Mouse (Mus musculus): ENCODE measurements at regions not wholly inside any gene's neighbourhood (a gene's known extent, or its start where the extent isn't known, plus 50 kb on each side); places are given as distances from the start of the nearest gene placed in this dataset.
"Not testable (repeated sequence)": the region's sequence is repeated elsewhere in the genome, so short reads cannot be mapped to it uniquely, and the experiment has no call there.

GRCm38 (mm10) chr1:177501288-177501687 is 59.1 kb downstream of the Zbtb18 start:
- no peaks in the 10 kb centered on the region for H3K36me3 ChIP-seq
- no peak overlapping the region for H3K27ac ChIP-seq (ENCODE audit: poor library complexity, severe bottlenecking)
- H3K27me3 ChIP-seq (replicated peaks) = no peaks in the 10 kb centered on the region
- H3K4me3 ChIP-seq = no peak overlapping the region
- ATAC-seq (ENCODE audit: insufficient number of reproducible peaks, low FRiP score) = no peak
- no peaks in the 10 kb centered on the region for H3K9me3 ChIP-seq (replicated peaks)
- H3K9ac ChIP-seq = no peak overlapping the region
- H3K4me1 ChIP-seq (replicated peaks) = no peaks in the 10 kb centered on the region
- WGBS = 77% methylated on average over 7 of the region's 7 CpGs
- no peak overlapping the region for H3K4me2 ChIP-seq

GRCm38 (mm10) chr1:177503946-177504345 is 61.8 kb downstream of the Zbtb18 start:
- WGBS = 57% methylated on average over 1 of the region's 1 CpGs
- ATAC-seq (ENCODE audit: insufficient number of reproducible peaks, low FRiP score) = no peak
- no peak overlapping the region for H3K27ac ChIP-seq (ENCODE audit: poor library complexity, severe bottlenecking)

GRCm38 (mm10) chr1:177504743-177505142 is 62.6 kb downstream of the Zbtb18 start:
- Histone ChIP-seq H3K9ac (no peak overlapping the region), H3K4me3 (no peak overlapping the region), H3K4me2 (no peak overlapping the region), H3K36me3 (no peaks in the 10 kb centered on the region), H3K27ac (ENCODE audit: poor library complexity, severe bottlenecking) (no peak overlapping the region), H3K27me3 (replicated peaks) (no peaks in the 10 kb centered on the region), H3K4me1 (replicated peaks) (no peaks in the 10 kb centered on the region), H3K9me3 (replicated peaks) (no peaks in the 10 kb centered on the region)
- no peak for ATAC-seq (ENCODE audit: insufficient number of reproducible peaks, low FRiP score)
- WGBS = 90% methylated on average over 2 of the region's 2 CpGs

More at GRCm38 (mm10) chr1:177503946-177504345, 61.8 kb downstream of the Zbtb18 start:
- Histone ChIP-seq H3K9me3 (replicated peaks) (no peaks in the 10 kb centered on the region), H3K36me3 (no peaks in the 10 kb centered on the region), H3K4me3 (no peak overlapping the region), H3K9ac (no peak overlapping the region), H3K4me2 (no peak overlapping the region), H3K27me3 (replicated peaks) (no peaks in the 10 kb centered on the region), H3K4me1 (replicated peaks) (no peaks in the 10 kb centered on the region)

GRCm38 (mm10) chr1:177507398-177507797 is 65.2 kb downstream of the Zbtb18 start:
- H3K36me3 ChIP-seq; H3K27ac ChIP-seq (ENCODE audit: poor library complexity, severe bottlenecking); H3K4me3 ChIP-seq; H3K4me2 ChIP-seq; H3K27me3 ChIP-seq (replicated peaks); H3K4me1 ChIP-seq (replicated peaks); H3K9ac ChIP-seq; ATAC-seq (ENCODE audit: insufficient number of reproducible peaks, low FRiP score); H3K9me3 ChIP-seq (replicated peaks): not testable (repeated sequence)
- 87% methylated on average over 4 of the region's 4 CpGs for WGBS

- Histone ChIP-seq H3K4me3 (no peak overlapping the region), H3K9ac (no peak overlapping the region), H3K9me3 (replicated peaks) (no peaks in the 10 kb centered on the region), H3K4me2 (no peak overlapping the region), H3K36me3 (no peaks in the 10 kb centered on the region), H3K27me3 (replicated peaks) (no peaks in the 10 kb centered on the region), H3K27ac (ENCODE audit: poor library complexity, severe bottlenecking) (no peak overlapping the region), H3K4me1 (replicated peaks) (no peaks in the 10 kb centered on the region)
- ATAC-seq (ENCODE audit: insufficient number of reproducible peaks, low FRiP score) = no peak
- WGBS = 70% methylated on average over 10 of the region's 10 CpGs
Measured at GRCm38 (mm10) chr1:177509786-177510185, 67.6 kb downstream of the Zbtb18 start.

GRCm38 (mm10) chr1:177512116-177512515 is 70.0 kb downstream of the Zbtb18 start:
- Histone ChIP-seq H3K27ac (ENCODE audit: poor library complexity, severe bottlenecking) (no peak overlapping the region), H3K9me3 (replicated peaks) (no peaks in the 10 kb centered on the region), H3K4me1 (replicated peaks) (no peaks in the 10 kb centered on the region), H3K4me2 (no peak overlapping the region), H3K36me3 (no peaks in the 10 kb centered on the region), H3K27me3 (replicated peaks) (no peaks in the 10 kb centered on the region), H3K4me3 (no peak overlapping the region), H3K9ac (no peak overlapping the region)
- WGBS = 72% methylated on average over 2 of the region's 2 CpGs
- no peak for ATAC-seq (ENCODE audit: insufficient number of reproducible peaks, low FRiP score)

GRCm38 (mm10) chr1:177517934-177518610 is 75.9 kb downstream of the Zbtb18 start:
- Histone ChIP-seq H3K4me2 (no peak overlapping the region), H3K9me3 (replicated peaks) (no peaks in the 10 kb centered on the region), H3K27me3 (replicated peaks) (peaks cover 4% of the 10 kb centered on the region), H3K36me3 (no peaks in the 10 kb centered on the region), H3K9ac (no peak overlapping the region), H3K27ac (ENCODE audit: poor library complexity, severe bottlenecking) (no peak overlapping the region), H3K4me1 (replicated peaks) (no peaks in the 10 kb centered on the region), H3K4me3 (no peak overlapping the region)
- WGBS = 42% methylated on average over 18 of the region's 18 CpGs
- ATAC-seq (ENCODE audit: insufficient number of reproducible peaks, low FRiP score) = no peak

- 33% methylated on average over 13 of the region's 13 CpGs for WGBS
- ATAC-seq (ENCODE audit: insufficient number of reproducible peaks, low FRiP score) = no peak
- H3K4me3 ChIP-seq = no peak overlapping the region
Measured at GRCm38 (mm10) chr1:177518897-177519513, 76.9 kb downstream of the Zbtb18 start.

GRCm38 (mm10) chr1:177521110-177521509 is 79.0 kb downstream of the Zbtb18 start:
- Histone ChIP-seq H3K27me3 (replicated peaks) (peaks cover 4% of the 10 kb centered on the region), H3K27ac (ENCODE audit: poor library complexity, severe bottlenecking) (no peak overlapping the region), H3K4me3 (no peak overlapping the region), H3K9ac (no peak overlapping the region), H3K4me1 (replicated peaks) (no peaks in the 10 kb centered on the region), H3K36me3 (no peaks in the 10 kb centered on the region), H3K4me2 (no peak overlapping the region), H3K9me3 (replicated peaks) (no peaks in the 10 kb centered on the region)
- WGBS = 83% methylated on average over 2 of the region's 2 CpGs
- ATAC-seq (ENCODE audit: insufficient number of reproducible peaks, low FRiP score) = no peak

More at GRCm38 (mm10) chr1:177518897-177519513, 76.9 kb downstream of the Zbtb18 start:
- H3K4me1 ChIP-seq (replicated peaks) = no peaks in the 10 kb centered on the region
- H3K27me3 ChIP-seq (replicated peaks) = peaks cover 4% of the 10 kb centered on the region
- H3K4me2 ChIP-seq = no peak overlapping the region
- no peaks in the 10 kb centered on the region for H3K36me3 ChIP-seq
- H3K9me3 ChIP-seq (replicated peaks) = no peaks in the 10 kb centered on the region
- no peak overlapping the region for H3K9ac ChIP-seq
- H3K27ac ChIP-seq (ENCODE audit: poor library complexity, severe bottlenecking) = no peak overlapping the region

GRCm38 (mm10) chr1:177525141-177525540 is 83.0 kb downstream of the Zbtb18 start:
- WGBS = 77% methylated on average over 6 of the region's 6 CpGs
- no peaks in the 10 kb centered on the region for H3K36me3 ChIP-seq
- H3K9me3 ChIP-seq (replicated peaks) = no peaks in the 10 kb centered on the region
- no peaks in the 10 kb centered on the region for H3K4me1 ChIP-seq (replicated peaks)
- H3K4me2 ChIP-seq = no peak overlapping the region
- H3K27ac ChIP-seq (ENCODE audit: poor library complexity, severe bottlenecking) = no peak overlapping the region
- H3K9ac ChIP-seq = no peak overlapping the region
- no peak for ATAC-seq (ENCODE audit: insufficient number of reproducible peaks, low FRiP score)
- H3K27me3 ChIP-seq (replicated peaks) = no peaks in the 10 kb centered on the region
- no peak overlapping the region for H3K4me3 ChIP-seq

GRCm38 (mm10) chr1:177531791-177532190 is 89.6 kb downstream of the Zbtb18 start:
- Histone ChIP-seq H3K36me3 (no peaks in the 10 kb centered on the region), H3K27ac (ENCODE audit: poor library complexity, severe bottlenecking) (no peak overlapping the region), H3K27me3 (replicated peaks) (no peaks in the 10 kb centered on the region), H3K9me3 (replicated peaks) (no peaks in the 10 kb centered on the region), H3K9ac (no peak overlapping the region), H3K4me3 (no peak overlapping the region), H3K4me1 (replicated peaks) (no peaks in the 10 kb centered on the region), H3K4me2 (no peak overlapping the region)
- 62% methylated on average over 2 of the region's 2 CpGs for WGBS
- ATAC-seq (ENCODE audit: insufficient number of reproducible peaks, low FRiP score) = peak; percentile 73

GRCm38 (mm10) chr1:177532656-177533055 is 90.5 kb downstream of the Zbtb18 start:
- H3K4me3 ChIP-seq = no peak overlapping the region
- H3K36me3 ChIP-seq = no peaks in the 10 kb centered on the region
- H3K4me2 ChIP-seq = no peak overlapping the region
- ATAC-seq (ENCODE audit: insufficient number of reproducible peaks, low FRiP score) = no peak
- no peaks in the 10 kb centered on the region for H3K4me1 ChIP-seq (replicated peaks)
- no peak overlapping the region for H3K9ac ChIP-seq
- no peaks in the 10 kb centered on the region for H3K9me3 ChIP-seq (replicated peaks)
- H3K27ac ChIP-seq (ENCODE audit: poor library complexity, severe bottlenecking) = no peak overlapping the region
- H3K27me3 ChIP-seq (replicated peaks) = no peaks in the 10 kb centered on the region
- 74% methylated on average over 2 of the region's 2 CpGs for WGBS

Measured in heart, embryonic 12.5 days (tissue).